Mouse (Mus musculus): ENCODE measurements around the gene Gm8909. TPM values are rescaled to one million over a fixed set of nuclear protein-coding genes. Genes with fewer than 3 reads are reported as not detected.
"Not testable (repeated sequence)": the region's sequence is repeated elsewhere in the genome, so short reads cannot be mapped to it uniquely, and the experiment has no call there.

Gene Gm8909
- polyA plus RNA-seq, 1 experiment from 2014 or later: 6.7 TPM

DNA sequence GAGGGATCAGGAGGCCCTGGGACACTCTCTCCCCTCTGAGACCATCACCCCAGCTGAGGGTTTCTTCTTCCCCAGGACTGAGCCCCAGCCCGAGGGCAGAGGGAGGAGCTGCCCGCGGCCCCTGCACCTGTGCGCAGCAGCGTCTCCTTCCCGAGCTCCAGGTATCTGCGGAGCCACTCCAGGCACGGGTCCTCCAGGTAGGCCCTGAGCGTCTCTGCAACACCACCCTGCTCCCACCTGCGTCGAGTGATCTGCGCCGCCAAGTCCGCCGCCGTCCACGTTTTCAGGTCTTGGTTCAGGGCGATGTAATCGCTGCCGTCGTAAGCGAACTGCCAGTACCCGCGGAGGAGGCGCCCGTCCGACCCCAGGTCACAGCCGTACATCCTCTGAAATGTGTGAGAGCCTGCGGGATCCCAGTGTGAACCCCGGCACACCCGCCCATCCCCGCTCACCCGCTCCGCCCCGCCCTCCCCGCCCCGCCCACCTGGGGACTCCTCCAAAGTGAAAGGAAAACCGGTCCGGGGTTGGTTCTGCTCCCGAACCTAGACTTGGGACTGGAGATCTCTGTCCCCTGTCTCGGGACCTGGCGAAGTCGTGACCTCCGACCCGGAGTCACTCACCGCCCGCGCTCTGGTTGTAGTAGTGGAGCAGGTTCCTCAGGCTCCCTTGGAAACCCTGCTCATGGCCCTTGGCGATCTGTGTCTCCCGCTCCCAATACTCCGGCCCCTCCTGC lies 865 bp downstream of the Gm8909 start:
- H3K27ac ChIP-seq (ENCODE audit: low read length): peak overlapping the region; percentile 47; the same call in 1 of the 2 replicates
- peak; percentile 84 for ATAC-seq
- peak; percentile 55 for DNase-seq (ENCODE audit: low spot score)
- under 1% methylated on average over 34 of the region's 51 CpGs for WGBS
- no peaks in the 10 kb centered on the region for H3K4me1 ChIP-seq (ENCODE audit: insufficient read depth, low read depth, low read length)
- peak overlapping the region; percentile 62 for H3K4me2 ChIP-seq (replicated peaks; ENCODE audit: low read depth, low read length)
- 0 out of 2 replicates have a peak, but pooled peaks cover under 1% of the 10 kb centered on the region for H3K27me3 ChIP-seq (replicated peaks; ENCODE audit: insufficient read depth, low read length)
- peak overlapping the region; percentile 36; the same call in 1 of the 2 replicates for H3K9ac ChIP-seq (replicated peaks; ENCODE audit: low read depth)
- no peaks in the 10 kb centered on the region for H3K36me3 ChIP-seq (ENCODE audit: insufficient read depth, low read length)
- peak overlapping the region; percentile 53 for H3K4me3 ChIP-seq (ENCODE audit: low read depth, low read length)
- TF ChIP-seq EP300 (IDR thresholded peaks at IDR 0.05): no peak
- TF ChIP-seq CTCF (IDR thresholded peaks at IDR 0.05): no peak
- no peaks in the 10 kb centered on the region for H3K9me3 ChIP-seq (ENCODE audit: low read length)

DNA sequence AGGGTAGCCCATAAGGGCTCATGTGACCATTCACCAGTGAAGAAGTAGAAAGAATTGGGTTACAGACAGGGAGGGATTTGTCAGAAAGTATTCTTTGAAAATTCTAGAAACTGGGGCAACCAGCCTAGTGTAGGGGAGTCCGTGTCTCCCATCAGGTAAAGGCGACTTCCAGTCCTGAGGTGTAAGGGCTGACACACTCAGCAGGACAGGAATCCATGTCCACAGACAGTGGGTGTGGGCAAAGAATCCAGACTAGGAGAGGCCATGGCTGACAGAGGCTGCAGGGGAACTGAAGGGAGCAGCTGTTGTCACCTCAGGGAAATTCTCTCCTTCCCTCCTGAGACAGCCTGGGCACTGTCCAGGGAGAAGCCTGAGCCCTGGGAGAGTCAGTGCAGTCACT lies 1.4 kb downstream of the Gm8909 start:
- H3K4me1 ChIP-seq (ENCODE audit: insufficient read depth, low read depth, low read length); ATAC-seq; H3K9ac ChIP-seq (replicated peaks; ENCODE audit: low read depth); H3K4me2 ChIP-seq (replicated peaks; ENCODE audit: low read depth, low read length); H3K9me3 ChIP-seq (ENCODE audit: low read length); DNase-seq (ENCODE audit: low spot score); H3K36me3 ChIP-seq (ENCODE audit: insufficient read depth, low read length); H3K27ac ChIP-seq (ENCODE audit: low read length); H3K27me3 ChIP-seq (replicated peaks; ENCODE audit: insufficient read depth, low read length); H3K4me3 ChIP-seq (ENCODE audit: low read depth, low read length): not testable (repeated sequence)
- 22% methylated on average over 2 of the region's 2 CpGs for WGBS

DNA sequence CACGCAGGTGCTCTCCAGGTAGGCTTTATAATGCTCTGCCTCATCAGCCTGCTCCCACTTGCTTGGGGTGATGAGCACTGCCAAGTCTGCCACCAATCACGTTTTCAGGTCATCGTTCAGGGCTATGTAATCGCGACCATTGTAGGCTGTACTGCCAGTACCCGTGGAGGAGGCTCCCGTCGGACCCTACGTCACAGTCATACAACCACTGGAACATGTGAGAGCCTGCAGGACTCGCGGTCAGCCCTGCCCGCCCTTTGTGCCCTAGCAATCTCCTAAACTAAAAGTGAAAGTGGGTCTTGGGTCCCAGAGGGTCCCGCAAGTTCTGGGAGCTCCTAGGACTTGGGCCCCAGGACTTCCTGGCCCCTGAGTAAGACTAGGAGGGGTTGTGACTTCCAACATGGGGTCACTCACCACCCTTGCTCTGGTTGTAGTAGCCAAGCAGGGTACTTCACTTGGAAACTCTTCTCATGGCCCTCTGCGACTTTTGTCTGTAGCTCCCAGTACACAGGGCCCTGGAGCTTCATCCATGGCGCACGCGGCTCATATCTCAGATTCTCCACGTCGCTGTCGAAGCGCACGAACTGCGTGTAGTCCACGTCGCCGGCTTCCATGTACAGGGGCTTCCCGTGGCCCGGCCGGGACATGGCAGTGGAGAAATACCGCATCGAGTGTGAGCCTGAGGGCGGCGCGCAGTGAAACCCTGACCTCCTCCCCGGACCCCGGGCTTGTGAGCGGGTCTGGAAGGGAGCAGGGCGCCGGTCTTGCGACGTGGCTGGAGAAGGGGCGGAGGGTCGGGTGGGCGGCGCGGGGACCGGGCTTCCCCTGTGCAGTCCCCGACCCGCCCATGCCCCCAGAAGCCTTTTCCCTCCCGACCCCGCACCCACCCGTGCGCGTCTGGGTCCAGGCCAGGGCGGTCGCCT lies 6.9 kb downstream of the Gm8909 start:
- H3K36me3 ChIP-seq (ENCODE audit: insufficient read depth, low read length): no peaks in the 10 kb centered on the region
- H3K4me2 ChIP-seq (replicated peaks; ENCODE audit: low read depth, low read length): peak overlapping the region; percentile 60
- H3K27me3 ChIP-seq (replicated peaks; ENCODE audit: insufficient read depth, low read length): 0 out of 2 replicates have a peak, but pooled peaks cover 7% of the 10 kb centered on the region
- peak overlapping the region; percentile 34 for H3K4me3 ChIP-seq (ENCODE audit: low read depth, low read length)
- DNase-seq (ENCODE audit: low spot score) (peak; percentile 57), ATAC-seq (peak; percentile 85)
- H3K9ac ChIP-seq (replicated peaks; ENCODE audit: low read depth): no peak overlapping the region; the same call in 1 of the 2 replicates
- H3K9me3 ChIP-seq (ENCODE audit: low read length): no peaks in the 10 kb centered on the region
- H3K4me1 ChIP-seq (ENCODE audit: insufficient read depth, low read depth, low read length): no peaks in the 10 kb centered on the region
- no peak overlapping the region for H3K27ac ChIP-seq (ENCODE audit: low read length)
- WGBS: 3% methylated on average over 54 of the region's 56 CpGs
- TF ChIP-seq EP300 (IDR thresholded peaks at IDR 0.05) (no peak), CTCF (IDR thresholded peaks at IDR 0.05) (no peak)

DNA sequence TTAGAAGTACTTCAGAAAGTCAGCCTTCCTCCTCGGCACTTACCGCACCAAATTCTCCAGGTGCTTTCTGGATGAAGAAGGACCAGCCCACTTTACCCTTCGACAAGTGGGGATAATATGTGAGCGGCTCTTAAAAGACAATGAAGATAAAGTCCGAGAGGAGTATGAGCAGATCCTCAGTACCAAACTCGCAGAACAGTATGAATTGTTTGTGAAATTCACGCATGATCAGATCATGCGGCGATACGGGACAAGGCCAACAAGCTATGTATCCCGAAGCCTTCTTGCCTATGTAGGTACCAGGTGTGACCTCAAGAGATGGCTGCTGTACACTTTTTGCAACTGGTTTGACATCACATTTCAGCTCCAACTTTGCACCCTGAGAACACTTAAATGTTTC lies 10.1 kb downstream of the Gm8909 start:
- H3K27me3 ChIP-seq (replicated peaks; ENCODE audit: insufficient read depth, low read length); H3K36me3 ChIP-seq (ENCODE audit: insufficient read depth, low read length); H3K27ac ChIP-seq (ENCODE audit: low read length); DNase-seq (ENCODE audit: low spot score); H3K4me1 ChIP-seq (ENCODE audit: insufficient read depth, low read depth, low read length); H3K9me3 ChIP-seq (ENCODE audit: low read length); H3K9ac ChIP-seq (replicated peaks; ENCODE audit: low read depth); ATAC-seq: not testable (repeated sequence)
- 6% methylated on average over 11 of the region's 11 CpGs for WGBS
- Histone ChIP-seq H3K4me3 (ENCODE audit: low read depth, low read length) (0 out of 2 replicates have a peak overlapping the region, but pooled peaks have one; percentile 23), H3K4me2 (replicated peaks; ENCODE audit: low read depth, low read length) (peak overlapping the region; percentile 56; the same call in 1 of the 2 replicates)

DNA sequence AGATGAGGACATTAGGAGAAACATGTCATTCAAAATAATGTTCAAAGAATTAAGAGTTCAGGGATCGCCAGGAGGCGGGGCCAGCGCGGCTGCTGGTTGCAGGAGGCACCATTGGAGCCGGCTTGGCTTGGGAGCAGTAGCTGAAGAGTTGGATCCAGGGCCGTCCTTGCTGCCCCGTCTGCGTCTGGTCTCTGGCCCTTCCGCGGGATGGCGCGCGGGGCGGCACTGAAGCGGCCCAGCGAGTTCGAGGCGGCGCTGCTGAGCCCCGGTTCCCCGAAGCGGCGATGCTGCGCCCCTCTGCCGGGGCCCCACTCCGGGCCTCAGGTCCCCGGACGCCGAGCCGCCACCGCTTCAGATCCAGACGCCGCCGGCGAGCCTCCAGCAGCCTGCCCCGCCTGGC lies 10.6 kb downstream of the Gm8909 start:
- 0 out of 2 replicates have a peak, but pooled peaks have one; percentile 11 for ATAC-seq
- 1% methylated on average over 30 of the region's 36 CpGs for WGBS
- Histone ChIP-seq H3K4me3 (ENCODE audit: low read depth, low read length) (peak overlapping the region; percentile 23), H3K9ac (replicated peaks; ENCODE audit: low read depth) (0 out of 2 replicates have a peak overlapping the region, but pooled peaks have one; percentile 26), H3K4me2 (replicated peaks; ENCODE audit: low read depth, low read length) (peak overlapping the region; percentile 56)
- not testable (repeated sequence) for H3K4me1 ChIP-seq (ENCODE audit: insufficient read depth, low read depth, low read length); H3K36me3 ChIP-seq (ENCODE audit: insufficient read depth, low read length); H3K27me3 ChIP-seq (replicated peaks; ENCODE audit: insufficient read depth, low read length); H3K9me3 ChIP-seq (ENCODE audit: low read length); H3K27ac ChIP-seq (ENCODE audit: low read length)
- peak; percentile 18; the same call in 1 of the 2 replicates for TF ChIP-seq CTCF (IDR thresholded peaks at IDR 0.05)
- peak; percentile 15 for DNase-seq (ENCODE audit: low spot score)
